Mouse (Mus musculus) olfactory bulb, adult 2 months (tissue): Measurements from ENCODE around the gene Mindy1.

Source experiments
- CTCF ChIP-seq: fragments of 200-500 bp; IDR thresholded peaks from 2 replicates; pipeline ENCODE4 v1.5.1; 2012; ENCODE audit warnings: low read depth, mild to moderate bottlenecking, low read length, moderate library complexity; ENCODE audit not compliant: insufficient read depth
- POLR2A ChIP-seq: fragments of 200-500 bp; IDR thresholded peaks from 2 replicates; pipeline ENCODE4 v1.6.1; 2012; ENCODE audit warnings: mild to moderate bottlenecking, low read depth, low read length, moderate library complexity; ENCODE audit not compliant: insufficient read depth

GRCm38 (mm10) chr3:95306244-95306643, 25.1 kb downstream of the Mindy1 start:
- TF ChIP-seq CTCF (no peak), POLR2A (no peak)
